Mouse (Mus musculus) MEL (cell line): Measurements from ENCODE around the gene Rdh11.

Source experiments
- BHLHE40 ChIP-seq: IDR thresholded peaks from 2 replicates; pipeline ENCODE4 v1.6.1; 2012; ENCODE audit warnings: low read depth, mild to moderate bottlenecking, inconsistent platforms, low read length, improper control_type of control experiment, borderline replicate concordance
- CTCF ChIP-seq, 3 experiments: IDR thresholded peaks in 2 of 3; conservative IDR thresholded peaks in 1 of 3; 2 replicates each; pipeline ENCODE4 v1.5.1; 2011 to 2012; ENCODE audit warnings: low read length in 3 of 3, low read depth in 2 of 3, mild to moderate bottlenecking in 2 of 3, improper control_type of control experiment in 1 of 3, inconsistent platforms in 1 of 3, mixed read lengths in 1 of 3, moderate library complexity in 1 of 3; ENCODE audit not compliant: control insufficient read depth in 1 of 3, insufficient read depth in 1 of 3, poor library complexity in 1 of 3, severe bottlenecking in 1 of 3
- TCF12 ChIP-seq: IDR thresholded peaks from 2 replicates; pipeline ENCODE4 v1.6.1; 2014; ENCODE audit warnings: low read depth, mild to moderate bottlenecking, inconsistent platforms, low read length, improper control_type of control experiment, moderate library complexity

GRCm38 (mm10) chr12:79169173-79169572 is 22.9 kb downstream of the Rdh11 start:
- no peak for TF ChIP-seq BHLHE40
- TF ChIP-seq TCF12, result no peak
- peak in 1 of 3 experiments; percentile 37; a peak in 2 of 6 replicates for TF ChIP-seq CTCF (IDR thresholded peaks at IDR 0.05 in 2 of 3, conservative IDR thresholded peaks at IDR 0.05 in 1 of 3; ENCODE audit: control insufficient read depth in 1 of 3, insufficient read depth in 1 of 3, low read depth in 2 of 3, low read length in 3 of 3, poor library complexity in 1 of 3, severe bottlenecking in 1 of 3)
